Mouse (Mus musculus) limb, embryonic 13.5 days (tissue): ENCODE data around the gene Ahcyl2. TPM values are rescaled to one million over a fixed set of nuclear protein-coding genes. Genes with fewer than 3 reads are reported as not detected.

Experiments used
- ATAC-seq: fragments of 200-750 bp; cut with Nextera tagmentation; 2 replicates; pipeline ENCODE4 v1.8.0; 2017; ENCODE audit warnings: low read depth, moderate number of reproducible peaks, moderate TSS enrichment; ENCODE audit not compliant: low FRiP score
- H3K27ac ChIP-seq: fragments of 300-500 bp; sonication (generic); 2 replicates; pipeline ENCODE4 v1.5.1; 2015; ENCODE audit warnings: inconsistent platforms, mild to moderate bottlenecking, moderate library complexity
- H3K27me3 ChIP-seq: fragments of 300-500 bp; sonication (generic); 2 replicates; pipeline ENCODE4 v1.6.1; 2015; ENCODE audit warnings: mild to moderate bottlenecking, inconsistent platforms
- H3K36me3 ChIP-seq: fragments of 300-500 bp; sonication (generic); 2 replicates; pipeline ENCODE4 v1.6.1; 2015; ENCODE audit warnings: inconsistent platforms, mild to moderate bottlenecking, moderate library complexity
- H3K4me1 ChIP-seq: fragments of 300-500 bp; sonication (generic); 2 replicates; pipeline ENCODE4 v1.6.1; 2015; ENCODE audit warnings: inconsistent platforms
- H3K4me2 ChIP-seq: fragments of 300-500 bp; sonication (generic); replicated peaks from 2 replicates; pipeline ENCODE4 v1.6.1; 2015; ENCODE audit warnings: inconsistent platforms, mild to moderate bottlenecking, moderate library complexity
- H3K4me3 ChIP-seq: fragments of 300-500 bp; sonication (generic); 2 replicates; pipeline ENCODE4 v1.5.1; 2015; ENCODE audit warnings: moderate library complexity, mild to moderate bottlenecking, inconsistent platforms
- H3K9ac ChIP-seq: fragments of 300-500 bp; sonication (generic); 2 replicates; pipeline ENCODE4 v1.6.1; 2015; ENCODE audit warnings: mild to moderate bottlenecking, inconsistent platforms
- H3K9me3 ChIP-seq: fragments of 300-500 bp; sonication (generic); 2 replicates; pipeline ENCODE4 v1.6.1; 2016; ENCODE audit warnings: inconsistent platforms
- WGBS: fragments of 180-500 bp; shearing (Covaris S2); methylation state at CpG from one replicate; pipeline ENCODE4 v1.1.7; 2015; 5-methylcytosine and 5-hydroxymethylcytosine counted together
- polyA plus RNA-seq: library from polyadenylated mRNA; unstranded; fragments of >200 nt; fragmentation: Nextera tagmentation; extraction: Ambion mirVana; gene quantifications from 2 replicates; pipeline ENCODE4 v1.2.1, GENCODE M21; 2015

Ahcyl2 gene
- polyA plus RNA-seq, 1 experiment from 2014 or later, result 20.2 TPM

GRCm38 (mm10) chr6:29775609-29776008 is 7.8 kb downstream of the Ahcyl2 start:
- H3K36me3 ChIP-seq, result peaks cover 2% of the 10 kb centered on the region; the same call in 1 of the 2 replicates
- H3K4me1 ChIP-seq, result peaks cover 18% of the 10 kb centered on the region
- no peak overlapping the region for H3K9ac ChIP-seq
- H3K4me2 ChIP-seq, result no peak overlapping the region
- H3K4me3 ChIP-seq, result no peak overlapping the region
- no peaks in the 10 kb centered on the region for H3K27me3 ChIP-seq
- H3K27ac ChIP-seq, result no peak overlapping the region
- WGBS, result 94% methylated on average over 1 of the region's 1 CpGs
- H3K9me3 ChIP-seq, result no peaks in the 10 kb centered on the region
- ATAC-seq, result no peak

GRCm38 (mm10) chr6:29776542-29777237 is 8.9 kb downstream of the Ahcyl2 start:
- ATAC-seq, result no peak
- Histone ChIP-seq H3K36me3 (peaks cover 2% of the 10 kb centered on the region; the same call in 1 of the 2 replicates), H3K4me2 (no peak overlapping the region), H3K9me3 (no peaks in the 10 kb centered on the region), H3K27ac (no peak overlapping the region), H3K4me1 (0 out of 2 replicates have a peak, but pooled peaks cover 8% of the 10 kb centered on the region), H3K9ac (no peak overlapping the region), H3K4me3 (no peak overlapping the region), H3K27me3 (no peaks in the 10 kb centered on the region)
- WGBS, result 90% methylated on average over 4 of the region's 4 CpGs

- Histone ChIP-seq H3K9ac (no peak overlapping the region), H3K36me3 (peaks cover 2% of the 10 kb centered on the region; the same call in 1 of the 2 replicates), H3K27me3 (no peaks in the 10 kb centered on the region), H3K9me3 (no peaks in the 10 kb centered on the region), H3K27ac (no peak overlapping the region), H3K4me3 (no peak overlapping the region), H3K4me2 (no peak overlapping the region), H3K4me1 (0 out of 2 replicates have a peak, but pooled peaks cover 4% of the 10 kb centered on the region)
- ATAC-seq, result no peak
- WGBS, result 84% methylated on average over 3 of the region's 3 CpGs
Measured at GRCm38 (mm10) chr6:29777238-29777555, 9.4 kb downstream of the Ahcyl2 start.

GRCm38 (mm10) chr6:29780082-29780481 is 12.3 kb downstream of the Ahcyl2 start:
- no peak for ATAC-seq
- H3K4me1 ChIP-seq, result peaks cover 16% of the 10 kb centered on the region; the same call in 1 of the 2 replicates
- H3K27ac ChIP-seq, result no peak overlapping the region
- no peak overlapping the region for H3K9ac ChIP-seq
- H3K36me3 ChIP-seq, result no peaks in the 10 kb centered on the region; the same call in 1 of the 2 replicates
- no peak overlapping the region for H3K4me3 ChIP-seq
- H3K27me3 ChIP-seq, result no peaks in the 10 kb centered on the region
- no peaks in the 10 kb centered on the region for H3K9me3 ChIP-seq
- no peak overlapping the region for H3K4me2 ChIP-seq

- no peaks in the 10 kb centered on the region; the same call in 1 of the 2 replicates for H3K36me3 ChIP-seq
- no peak overlapping the region for H3K4me2 ChIP-seq
- WGBS, result 93% methylated on average over 2 of the region's 2 CpGs
- H3K4me3 ChIP-seq, result no peak overlapping the region
- H3K9me3 ChIP-seq, result no peaks in the 10 kb centered on the region
- H3K4me1 ChIP-seq, result peaks cover 16% of the 10 kb centered on the region; the same call in 1 of the 2 replicates
- ATAC-seq, result no peak
- no peak overlapping the region for H3K27ac ChIP-seq
- H3K27me3 ChIP-seq, result no peaks in the 10 kb centered on the region
- no peak overlapping the region for H3K9ac ChIP-seq
Measured at GRCm38 (mm10) chr6:29780571-29780970, 12.8 kb downstream of the Ahcyl2 start.

- no peak overlapping the region for H3K4me2 ChIP-seq
- H3K4me3 ChIP-seq, result no peak overlapping the region
- no peak overlapping the region for H3K9ac ChIP-seq
- WGBS, result 67% methylated on average over 1 of the region's 1 CpGs
- H3K27me3 ChIP-seq, result no peaks in the 10 kb centered on the region
- ATAC-seq, result no peak
- peaks cover 16% of the 10 kb centered on the region; the same call in 1 of the 2 replicates for H3K4me1 ChIP-seq
- H3K36me3 ChIP-seq, result no peaks in the 10 kb centered on the region; the same call in 1 of the 2 replicates
- no peaks in the 10 kb centered on the region for H3K9me3 ChIP-seq
- H3K27ac ChIP-seq, result no peak overlapping the region
Measured at GRCm38 (mm10) chr6:29782239-29782638, 14.4 kb downstream of the Ahcyl2 start.

GRCm38 (mm10) chr6:29783960-29784359 is 16.1 kb downstream of the Ahcyl2 start:
- WGBS, result 57% methylated on average over 6 of the region's 6 CpGs
- no peaks in the 10 kb centered on the region for H3K36me3 ChIP-seq
- 0 out of 2 replicates have a peak overlapping the region, but pooled peaks have one; percentile 21 for H3K4me2 ChIP-seq
- H3K4me1 ChIP-seq, result peaks cover 16% of the 10 kb centered on the region; the same call in 1 of the 2 replicates
- H3K9ac ChIP-seq, result no peak overlapping the region
- no peak overlapping the region for H3K27ac ChIP-seq
- H3K4me3 ChIP-seq, result no peak overlapping the region
- H3K27me3 ChIP-seq, result no peaks in the 10 kb centered on the region
- no peaks in the 10 kb centered on the region for H3K9me3 ChIP-seq
- no peak for ATAC-seq

GRCm38 (mm10) chr6:29784413-29785021 is 16.7 kb downstream of the Ahcyl2 start:
- 84% methylated on average over 3 of the region's 3 CpGs for WGBS
- H3K9me3 ChIP-seq, result no peaks in the 10 kb centered on the region

GRCm38 (mm10) chr6:29785759-29786158 is 17.9 kb downstream of the Ahcyl2 start:
- WGBS, result 89% methylated on average over 5 of the region's 5 CpGs
- no peak overlapping the region for H3K4me3 ChIP-seq
- H3K9ac ChIP-seq, result no peak overlapping the region
- no peaks in the 10 kb centered on the region for H3K9me3 ChIP-seq
- no peaks in the 10 kb centered on the region for H3K36me3 ChIP-seq
- no peak overlapping the region for H3K27ac ChIP-seq
- no peak for ATAC-seq
- H3K4me2 ChIP-seq, result no peak overlapping the region
- no peaks in the 10 kb centered on the region for H3K27me3 ChIP-seq
- peaks cover 16% of the 10 kb centered on the region; the same call in 1 of the 2 replicates for H3K4me1 ChIP-seq

More at GRCm38 (mm10) chr6:29784413-29785021, 16.7 kb downstream of the Ahcyl2 start:
- no peak for ATAC-seq
- no peak overlapping the region for H3K9ac ChIP-seq
- H3K4me1 ChIP-seq, result peaks cover 16% of the 10 kb centered on the region; the same call in 1 of the 2 replicates
- H3K27me3 ChIP-seq, result no peaks in the 10 kb centered on the region
- H3K4me3 ChIP-seq, result no peak overlapping the region
- H3K4me2 ChIP-seq, result no peak overlapping the region
- H3K27ac ChIP-seq, result no peak overlapping the region
- H3K36me3 ChIP-seq, result no peaks in the 10 kb centered on the region

- no peaks in the 10 kb centered on the region for H3K36me3 ChIP-seq
- H3K27ac ChIP-seq, result no peak overlapping the region
- H3K27me3 ChIP-seq, result no peaks in the 10 kb centered on the region
- H3K4me3 ChIP-seq, result no peak overlapping the region
- no peaks in the 10 kb centered on the region for H3K9me3 ChIP-seq
- H3K9ac ChIP-seq, result no peak overlapping the region
- H3K4me2 ChIP-seq, result no peak overlapping the region
- WGBS, result 71% methylated on average over 3 of the region's 3 CpGs
- ATAC-seq, result no peak
- peaks cover 8% of the 10 kb centered on the region; the same call in 1 of the 2 replicates for H3K4me1 ChIP-seq
Measured at GRCm38 (mm10) chr6:29788779-29789350, 21.1 kb downstream of the Ahcyl2 start.

- Histone ChIP-seq H3K4me2 (no peak overlapping the region), H3K27ac (no peak overlapping the region), H3K9me3 (no peaks in the 10 kb centered on the region), H3K36me3 (no peaks in the 10 kb centered on the region), H3K27me3 (no peaks in the 10 kb centered on the region), H3K4me3 (no peak overlapping the region), H3K9ac (no peak overlapping the region), H3K4me1 (no peaks in the 10 kb centered on the region)
- WGBS, result 91% methylated on average over 3 of the region's 3 CpGs
- no peak for ATAC-seq
Measured at GRCm38 (mm10) chr6:29790014-29790698, 22.3 kb downstream of the Ahcyl2 start.

GRCm38 (mm10) chr6:29793520-29793919 is 25.7 kb downstream of the Ahcyl2 start:
- Histone ChIP-seq H3K27me3 (no peaks in the 10 kb centered on the region), H3K9ac (no peak overlapping the region), H3K4me2 (no peak overlapping the region), H3K4me3 (no peak overlapping the region), H3K36me3 (no peaks in the 10 kb centered on the region), H3K27ac (no peak overlapping the region), H3K9me3 (no peaks in the 10 kb centered on the region), H3K4me1 (no peaks in the 10 kb centered on the region)
- 83% methylated on average over 1 of the region's 1 CpGs for WGBS
- ATAC-seq, result no peak
